Mouse (Mus musculus) stomach, embryonic 16.5 days (tissue): Measurements from ENCODE around the gene Atp8b3. TPM values are rescaled to one million over a fixed set of nuclear protein-coding genes. Genes with fewer than 3 reads are reported as not detected.

Source experiments
- ATAC-seq: fragments of 200-750 bp; cut with Nextera tagmentation; 2 replicates; pipeline ENCODE4 v1.8.0; 2017; ENCODE audit warnings: moderate number of reproducible peaks, moderate TSS enrichment; ENCODE audit not compliant: insufficient read depth, low FRiP score
- H3K27ac ChIP-seq: fragments of 300-500 bp; sonication (generic); 2 replicates; pipeline ENCODE4 v1.5.1; 2014; ENCODE audit warnings: low read length
- H3K27me3 ChIP-seq: fragments of 300-500 bp; sonication (generic); 2 replicates; pipeline ENCODE4 v1.6.1; 2014; ENCODE audit warnings: low read length, control low read depth, mixed read lengths; ENCODE audit not compliant: control insufficient read depth, insufficient read depth
- H3K36me3 ChIP-seq: fragments of 300-500 bp; sonication (generic); 2 replicates; pipeline ENCODE4 v1.6.1; 2014; ENCODE audit warnings: low read length; ENCODE audit not compliant: control insufficient read depth, insufficient read depth
- H3K4me1 ChIP-seq: fragments of 300-500 bp; sonication (generic); 2 replicates; pipeline ENCODE4 v1.6.1; 2014; ENCODE audit warnings: low read length, control low read depth, mixed read lengths; ENCODE audit not compliant: control insufficient read depth, insufficient read depth
- H3K4me2 ChIP-seq: fragments of 300-500 bp; sonication (generic); 2 replicates; pipeline ENCODE4 v1.6.1; 2014; ENCODE audit warnings: low read depth, low read length, mixed read lengths
- H3K4me3 ChIP-seq: fragments of 300-500 bp; sonication (generic); replicated peaks from 2 replicates; pipeline ENCODE4 v1.5.1; 2014; ENCODE audit warnings: mild to moderate bottlenecking, low read length
- H3K9ac ChIP-seq: fragments of 300-500 bp; sonication (generic); 2 replicates; pipeline ENCODE4 v1.6.1; 2014; ENCODE audit warnings: low read length
- H3K9me3 ChIP-seq: fragments of 300-500 bp; sonication (generic); replicated peaks from 2 replicates; pipeline ENCODE4 v1.6.1; 2016; ENCODE audit warnings: low read length, control low read depth; ENCODE audit not compliant: control insufficient read depth
- WGBS: fragments of 180-500 bp; shearing (Covaris S2); extraction: QIAGEN DNeasy Blood & Tissue Kit; methylation state at CpG from one replicate; pipeline ENCODE4 v1.1.7; 2014; 5-methylcytosine and 5-hydroxymethylcytosine counted together
- polyA plus RNA-seq: library from polyadenylated mRNA; unstranded; fragments of >200 nt; fragmentation: Nextera tagmentation; extraction: Ambion mirVana; gene quantifications from 2 replicates; pipeline ENCODE4 v1.2.1, GENCODE M21; 2015

The Atp8b3 gene
- polyA plus RNA-seq, 1 experiment from 2014 or later, result 0.21 TPM

DNA sequence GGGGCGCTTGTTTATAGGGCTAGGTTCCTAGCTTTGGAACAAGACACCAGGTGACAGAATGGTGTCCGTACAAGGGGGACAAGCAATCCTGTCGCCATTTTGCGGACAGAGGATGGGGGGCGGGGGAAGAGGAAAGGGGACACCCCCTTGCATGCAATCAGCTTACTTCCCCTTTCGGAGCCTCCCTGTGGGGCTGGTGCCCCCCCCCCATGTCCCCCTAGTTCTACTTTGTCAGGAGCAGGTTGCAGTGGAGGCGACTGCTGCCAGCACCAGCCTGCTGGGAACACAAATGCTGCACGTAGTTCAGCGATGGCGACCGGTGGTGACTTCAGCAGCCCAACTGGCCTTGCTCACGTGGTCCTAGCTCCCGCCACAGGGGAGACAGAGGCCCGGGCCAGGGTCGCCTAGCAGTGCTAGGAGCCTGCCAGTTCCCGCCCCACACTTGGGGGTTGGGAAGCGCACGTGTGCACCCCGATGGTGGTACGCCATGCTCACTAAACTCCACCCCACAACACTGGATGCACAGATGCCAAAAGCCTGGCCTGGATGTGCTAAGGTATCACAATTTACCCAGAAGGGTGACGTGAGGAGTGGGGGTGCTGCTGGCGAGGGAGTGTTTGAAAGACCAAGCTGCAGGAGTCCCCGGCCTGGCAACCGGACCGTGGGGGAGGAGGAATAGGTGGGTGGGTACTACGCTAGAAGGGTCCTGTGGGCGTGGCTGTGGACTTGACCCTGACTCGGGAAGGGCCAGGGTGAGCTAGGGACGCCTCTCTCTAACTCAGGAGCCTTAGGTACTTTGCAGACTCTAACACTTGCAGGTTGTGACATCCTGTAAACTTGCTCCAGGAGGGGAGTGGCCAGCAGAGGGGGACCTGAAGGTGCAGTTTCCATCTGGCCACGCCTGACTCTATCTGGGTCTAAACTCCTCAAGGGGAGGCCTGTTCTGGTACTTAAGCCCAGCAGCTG, 32.2 kb upstream of the Atp8b3 start:
- H3K27me3 ChIP-seq, result no peaks in the 10 kb centered on the region
- no peaks in the 10 kb centered on the region for H3K9me3 ChIP-seq
- H3K4me1 ChIP-seq, result peaks cover 71% of the 10 kb centered on the region
- peak overlapping the region; percentile 41 for H3K4me2 ChIP-seq
- peak overlapping the region; percentile 59 for H3K9ac ChIP-seq
- no peaks in the 10 kb centered on the region for H3K36me3 ChIP-seq
- WGBS, result 20% methylated on average over 29 of the region's 30 CpGs
- ATAC-seq, result peak; percentile 15; the same call in 1 of the 2 replicates
- H3K4me3 ChIP-seq, result peak overlapping the region; percentile 13
- peak overlapping the region; percentile 62 for H3K27ac ChIP-seq

GRCm38 (mm10) chr10:80570419-80570818, 31.5 kb upstream of the Atp8b3 start:
- Histone ChIP-seq H3K36me3 (no peaks in the 10 kb centered on the region), H3K4me2 (peak overlapping the region; percentile 41), H3K4me1 (peaks cover 64% of the 10 kb centered on the region), H3K9me3 (no peaks in the 10 kb centered on the region), H3K27me3 (no peaks in the 10 kb centered on the region), H3K9ac (peak overlapping the region; percentile 59), H3K4me3 (0 out of 2 replicates have a peak overlapping the region, but pooled peaks have one; percentile 10), H3K27ac (peak overlapping the region; percentile 62; the same call in 1 of the 2 replicates)
- WGBS, result 88% methylated on average over 10 of the region's 10 CpGs
- no peak for ATAC-seq

DNA sequence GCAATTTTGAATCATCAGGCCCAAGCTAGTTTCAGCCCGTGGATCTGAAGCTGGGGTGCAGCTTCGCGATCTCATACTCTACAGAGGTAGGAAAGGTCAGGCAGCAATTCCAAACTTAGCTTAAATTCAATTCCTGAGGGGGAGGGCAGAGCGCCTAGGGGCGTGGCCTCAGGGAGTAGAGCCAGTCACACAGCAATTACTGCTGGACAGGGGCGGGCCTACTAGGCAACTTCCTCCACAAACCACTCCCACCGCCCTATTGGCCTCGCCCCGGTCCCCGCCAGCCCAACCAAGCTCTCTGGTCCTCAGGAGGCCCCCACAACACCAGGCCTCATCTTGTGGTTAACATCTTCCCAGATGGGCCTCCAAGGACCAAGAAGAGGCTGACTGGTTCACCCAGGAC, 30.7 kb upstream of the Atp8b3 start:
- no peaks in the 10 kb centered on the region for H3K36me3 ChIP-seq
- peak; percentile 70; the same call in 1 of the 2 replicates for ATAC-seq
- H3K9me3 ChIP-seq, result no peaks in the 10 kb centered on the region
- peak overlapping the region; percentile 34 for H3K4me2 ChIP-seq
- H3K4me3 ChIP-seq, result peak overlapping the region; percentile 10; the same call in 1 of the 2 replicates
- H3K27ac ChIP-seq, result no peak overlapping the region
- peaks cover 57% of the 10 kb centered on the region for H3K4me1 ChIP-seq
- 24% methylated on average over 10 of the region's 10 CpGs for WGBS
- H3K9ac ChIP-seq, result no peak overlapping the region
- no peaks in the 10 kb centered on the region for H3K27me3 ChIP-seq

- H3K36me3 ChIP-seq, result no peaks in the 10 kb centered on the region
- H3K4me2 ChIP-seq, result no peak overlapping the region
- no peaks in the 10 kb centered on the region for H3K27me3 ChIP-seq
- H3K27ac ChIP-seq, result no peak overlapping the region
- H3K9ac ChIP-seq, result no peak overlapping the region
- WGBS, result 93% methylated on average over 29 of the region's 29 CpGs
- H3K4me1 ChIP-seq, result peaks cover 49% of the 10 kb centered on the region
- no peak for ATAC-seq
- no peaks in the 10 kb centered on the region for H3K9me3 ChIP-seq
- no peak overlapping the region for H3K4me3 ChIP-seq
These were observed 30.0 kb upstream of the Atp8b3 start for GRCm38 (mm10) chr10:80568876-80569275.

- H3K36me3 ChIP-seq, result no peaks in the 10 kb centered on the region
- no peak overlapping the region for H3K4me2 ChIP-seq
- ATAC-seq, result no peak
- H3K9ac ChIP-seq, result no peak overlapping the region
- H3K9me3 ChIP-seq, result no peaks in the 10 kb centered on the region
- no peaks in the 10 kb centered on the region for H3K27me3 ChIP-seq
- no peak overlapping the region for H3K4me3 ChIP-seq
- WGBS, result 28% methylated on average over 17 of the region's 17 CpGs
- H3K4me1 ChIP-seq, result peaks cover 32% of the 10 kb centered on the region
- no peak overlapping the region for H3K27ac ChIP-seq
These were observed 27.6 kb upstream of the Atp8b3 start for GRCm38 (mm10) chr10:80566375-80567092.

- no peaks in the 10 kb centered on the region for H3K9me3 ChIP-seq
These were observed 22.4 kb upstream of the Atp8b3 start, which contains the start of gene Rexo1 for GRCm38 (mm10) chr10:80561116-80561944. Gene Rexo1, minus strand, starts transcription at chr10:80561560.

DNA sequence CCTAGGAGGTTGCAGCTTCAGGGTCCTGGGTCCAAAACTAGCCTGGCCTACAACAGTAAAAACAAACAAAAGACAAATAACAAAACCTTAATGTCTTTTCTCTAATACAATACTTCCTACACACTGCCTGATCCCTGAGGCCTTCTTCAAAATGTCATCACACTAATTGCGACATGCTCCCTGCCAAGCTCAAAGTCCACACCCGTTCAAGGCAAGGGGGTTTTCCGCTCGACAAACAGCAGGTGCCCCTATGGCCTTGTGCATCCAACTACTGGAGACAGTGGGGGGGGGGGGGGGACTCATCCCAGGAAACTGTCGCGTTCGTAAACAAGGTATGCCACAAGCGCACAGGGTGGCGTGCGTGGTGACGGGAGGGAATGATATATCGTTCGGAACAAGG, 21.7 kb upstream of the Atp8b3 start:
- Histone ChIP-seq H3K27me3 (no peaks in the 10 kb centered on the region), H3K4me3 (peak overlapping the region; percentile 75), H3K27ac (peak overlapping the region; percentile 85; the same call in 1 of the 2 replicates), H3K4me1 (peaks cover 27% of the 10 kb centered on the region), H3K9me3 (no peaks in the 10 kb centered on the region), H3K4me2 (peak overlapping the region; percentile 85), H3K9ac (peak overlapping the region; percentile 93), H3K36me3 (no peaks in the 10 kb centered on the region)
- ATAC-seq, result no peak
- under 1% methylated on average over 13 of the region's 13 CpGs for WGBS

More at GRCm38 (mm10) chr10:80561116-80561944, 22.4 kb upstream of the Atp8b3 start, which contains the start of gene Rexo1:
- H3K4me2 ChIP-seq, result peak within 1 kb of the TSS; percentile 85
- peak; percentile 87 for ATAC-seq
- H3K27ac ChIP-seq, result peak within 1 kb of the TSS; percentile 85
- no peaks in the 10 kb centered on the region for H3K36me3 ChIP-seq
- peaks cover 27% of the 10 kb centered on the region for H3K4me1 ChIP-seq
- WGBS, result under 1% methylated on average over 72 of the region's 72 CpGs
- no peaks in the 10 kb centered on the region for H3K27me3 ChIP-seq
- H3K9ac ChIP-seq, result peak within 1 kb of the TSS; percentile 93
- peak within 1 kb of the TSS; percentile 75 for H3K4me3 ChIP-seq

- no peak for ATAC-seq
- WGBS, result 89% methylated on average over 7 of the region's 7 CpGs
These were observed 20.5 kb upstream of the Atp8b3 start for GRCm38 (mm10) chr10:80559431-80559830.

More at GRCm38 (mm10) chr10:80559431-80559830, 20.5 kb upstream of the Atp8b3 start:
- Histone ChIP-seq H3K36me3 (no peaks in the 10 kb centered on the region), H3K4me3 (no peak overlapping the region), H3K27ac (no peak overlapping the region), H3K4me2 (no peak overlapping the region), H3K9ac (no peak overlapping the region; the same call in 1 of the 2 replicates), H3K27me3 (no peaks in the 10 kb centered on the region), H3K9me3 (no peaks in the 10 kb centered on the region), H3K4me1 (peaks cover 27% of the 10 kb centered on the region)
